Mouse (Mus musculus): ENCODE measurements around the gene Esrrg.

DNA sequence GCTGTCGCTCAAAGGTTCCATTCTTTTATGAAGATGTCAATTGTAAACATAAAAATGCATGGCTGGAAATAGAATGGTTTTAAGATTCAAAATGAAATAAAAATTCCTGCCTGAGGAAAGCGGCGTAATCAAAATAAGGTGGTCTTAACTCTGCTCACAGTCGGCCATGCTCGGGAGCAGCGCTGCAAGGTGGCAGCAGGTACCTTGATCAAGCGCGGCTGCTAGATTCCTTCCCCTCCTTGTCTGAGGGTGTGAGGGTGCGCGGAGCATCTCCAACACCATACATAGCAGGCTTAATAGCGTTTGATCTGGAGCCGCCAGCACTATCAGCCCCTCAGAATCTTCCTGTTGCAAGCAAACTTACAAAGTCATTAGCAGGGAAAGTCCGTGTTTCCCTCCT lies 399.9 kb downstream of the Esrrg start:
- no peak for TF ChIP-seq CTCF (IDR thresholded peaks at IDR 0.05; ENCODE audit: extremely low read depth, insufficient read depth, insufficient read length, insufficient replicate concordance)
- no peak for TF ChIP-seq POLR2A (IDR thresholded peaks at IDR 0.05; ENCODE audit: low read depth, low read length)
